Mouse (Mus musculus): ENCODE measurements around the gene Urb2.

DNA sequence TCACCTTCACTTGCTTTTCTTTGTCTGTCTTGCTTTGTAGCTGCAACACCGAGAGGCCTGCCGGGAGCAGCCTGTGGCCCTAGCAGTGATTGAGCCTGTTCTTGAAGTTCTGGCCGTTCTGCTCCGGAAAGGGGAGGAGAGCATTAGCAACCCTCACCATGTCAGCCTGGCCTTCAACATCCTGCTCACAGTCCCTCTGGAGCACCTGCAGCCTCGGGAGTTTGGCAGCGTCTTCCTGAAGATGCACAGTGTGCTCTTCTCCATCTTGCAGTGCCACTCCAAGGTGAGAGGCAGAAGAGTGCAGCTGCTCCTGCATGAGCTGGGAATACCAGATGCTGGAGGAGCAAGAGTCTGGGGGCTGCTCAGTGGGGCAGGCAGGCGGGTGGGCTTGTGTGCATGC is 16.8 kb downstream of the Urb2 start:
- TF ChIP-seq CTCF (IDR thresholded peaks at IDR 0.05; ENCODE audit: control insufficient read depth, insufficient read depth, insufficient read length) = no peak
- TF ChIP-seq MAX (IDR thresholded peaks at IDR 0.05) = no peak
- TF ChIP-seq MYOD1 (IDR thresholded peaks at IDR 0.05; ENCODE audit: control insufficient read depth, insufficient read length, low read depth) = no peak
- no peak for TF ChIP-seq USF1 (IDR thresholded peaks at IDR 0.05; ENCODE audit: low read depth)
- TF ChIP-seq CEBPB (IDR thresholded peaks at IDR 0.05; ENCODE audit: low read depth) = no peak
- no peak for TF ChIP-seq MYOG (IDR thresholded peaks at IDR 0.05; ENCODE audit: control insufficient read depth, extremely low read depth, insufficient read length)
- TF ChIP-seq FOSL1 (IDR thresholded peaks at IDR 0.05; ENCODE audit: insufficient read depth, low read length, poor library complexity, severe bottlenecking) = no peak

All from C2C12 (cell line).